Mouse (Mus musculus): ENCODE measurements around the gene Nt5c3.

The Nt5c3 gene

DNA sequence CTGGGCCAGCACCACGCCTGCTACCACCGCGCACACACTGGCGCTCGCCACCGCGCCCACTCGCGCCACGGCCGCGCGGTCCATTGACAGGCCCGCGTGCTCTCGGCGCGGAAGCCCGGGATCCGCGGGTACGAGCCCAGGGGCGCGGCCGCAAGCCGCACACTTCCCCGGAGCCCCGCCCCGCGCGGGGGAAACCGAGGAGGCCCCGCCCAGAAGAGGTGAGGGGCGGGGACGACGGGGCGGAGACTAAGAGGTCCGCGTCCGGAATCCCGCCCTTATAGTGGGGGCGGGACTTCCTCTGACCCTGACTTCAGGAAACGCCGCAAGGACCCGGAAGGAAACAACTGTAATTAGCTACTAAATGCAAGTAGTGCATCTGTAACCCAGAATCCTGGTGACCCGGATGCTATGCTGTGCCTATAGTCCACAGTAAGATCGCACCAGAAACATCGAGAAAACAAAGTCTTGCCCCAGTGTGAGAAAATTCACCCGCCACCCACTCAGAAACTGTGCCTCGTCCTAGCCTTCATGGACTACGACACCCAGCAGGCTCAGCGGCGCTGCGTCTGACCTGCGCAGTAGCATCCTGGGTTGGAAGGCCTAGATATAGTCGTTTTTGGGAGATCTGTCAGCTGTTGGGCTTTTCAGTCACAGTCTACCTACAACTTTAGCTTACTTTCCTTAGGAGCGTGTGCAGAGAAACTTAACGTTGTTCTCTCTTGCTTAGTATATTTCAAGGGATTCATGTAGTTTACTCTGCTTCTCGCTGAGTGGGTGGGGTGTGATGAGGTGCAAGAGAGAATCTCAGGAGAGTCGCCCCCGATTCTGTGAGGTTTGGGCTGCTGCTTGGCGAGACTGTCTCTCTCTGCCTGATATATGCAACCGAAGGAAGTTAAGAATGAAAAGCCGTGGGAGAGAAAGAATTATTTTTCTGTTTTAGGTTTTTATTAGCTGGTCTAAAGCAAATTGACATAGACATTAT is at the start of gene Nt5c3, which contains the start of gene Vmn1r4:
TSS of gene Nt5c3 (minus strand) at position 207 of the 982 bp plus-strand sequence.
TSS of gene Vmn1r4 (plus strand) at position 290 of the 982 bp plus-strand sequence.
- peak; percentile 73 to 84 for DNase-seq (ENCODE audit: low read depth in 1 of 2, low spot score in 2 of 2)

DNA sequence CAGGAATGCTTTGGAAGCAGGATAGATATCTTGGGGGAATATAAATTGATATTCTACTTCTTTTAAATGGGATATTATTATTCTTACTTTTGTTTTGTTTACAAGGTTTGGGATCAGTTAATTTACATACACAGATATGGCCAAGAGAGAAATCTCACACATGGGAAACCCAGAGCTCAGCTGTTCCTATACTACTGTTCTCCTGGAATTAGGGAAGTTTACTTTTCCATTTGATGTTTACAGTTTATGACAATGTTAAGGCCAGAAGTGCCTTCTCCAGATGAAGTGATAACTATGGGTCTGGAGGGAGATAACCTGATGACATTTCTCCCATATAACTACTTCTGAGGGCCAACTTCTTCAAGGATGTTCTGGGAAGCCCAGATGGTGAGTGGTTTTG is 46.2 kb upstream of the Nt5c3 start, which contains the start of gene Vmn1r5:
TSS of gene Vmn1r5 (plus strand) at position 301 of the 400 bp plus-strand sequence.
- DNase-seq (ENCODE audit: low read depth in 1 of 2, low spot score in 2 of 2), result no peak

DNA sequence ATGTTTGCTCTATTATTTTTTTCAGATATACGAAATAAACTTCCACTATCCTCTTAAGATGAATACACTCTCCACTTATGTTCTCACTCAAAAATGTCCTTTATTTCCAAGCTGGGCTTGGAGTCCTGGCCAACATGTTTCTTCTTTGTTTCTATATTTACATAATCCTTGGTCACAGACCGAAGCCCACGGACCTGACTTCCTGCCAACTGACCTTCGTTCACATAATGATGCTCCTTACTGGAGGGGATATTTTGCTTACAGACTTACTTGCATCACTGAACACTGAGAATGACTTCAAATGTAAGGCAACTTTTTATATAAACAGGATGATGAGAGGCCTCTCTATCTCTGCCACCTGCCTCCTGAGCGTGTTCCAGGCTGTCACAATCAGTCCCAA is 32.7 kb upstream of the Nt5c3 start:
- DNase-seq (ENCODE audit: low read depth in 1 of 2, low spot score in 2 of 2), result no peak

DNA sequence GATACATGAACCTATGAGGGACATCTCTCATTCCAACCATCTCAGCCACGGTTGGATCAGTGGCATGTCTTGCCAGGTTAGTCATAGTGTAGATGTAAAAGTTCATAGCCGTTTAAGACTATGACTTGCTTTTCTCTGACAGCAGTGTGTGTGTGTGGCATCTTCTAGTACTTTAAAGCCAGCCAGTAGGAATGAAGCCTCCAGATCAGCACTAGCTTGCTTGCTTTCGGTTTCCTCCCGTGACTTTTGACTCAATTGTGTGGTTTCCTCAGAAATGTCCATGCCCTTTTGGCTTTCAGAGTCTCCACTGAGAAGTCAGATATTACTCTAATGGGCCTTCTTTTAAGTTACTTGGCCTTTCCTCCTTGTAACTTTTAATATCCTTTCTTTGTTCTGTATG is 10.6 kb upstream of the Nt5c3 start:
- no peak for DNase-seq (ENCODE audit: low read depth in 1 of 2, low spot score in 2 of 2)

DNA sequence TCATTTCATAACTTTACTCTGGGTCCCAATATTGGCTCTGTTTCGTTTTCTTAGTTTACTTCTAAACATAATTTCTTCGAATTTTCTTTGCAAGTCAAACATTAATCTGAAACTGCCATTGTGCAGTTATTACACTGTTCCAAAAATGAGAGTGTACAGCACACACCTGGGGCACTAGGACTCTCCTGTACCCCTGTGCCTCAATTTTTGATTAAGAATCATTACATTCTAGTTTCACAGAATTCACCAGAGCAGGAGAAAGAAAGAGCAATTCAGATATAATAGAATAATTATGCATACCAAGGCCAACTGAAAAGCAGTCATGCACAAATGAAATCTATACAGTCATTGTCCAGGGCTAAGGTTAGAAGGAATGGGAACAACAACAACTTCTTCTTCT is 8.7 kb upstream of the Nt5c3 start:
- no peak for DNase-seq (ENCODE audit: low read depth in 1 of 2, low spot score in 2 of 2)

DNA sequence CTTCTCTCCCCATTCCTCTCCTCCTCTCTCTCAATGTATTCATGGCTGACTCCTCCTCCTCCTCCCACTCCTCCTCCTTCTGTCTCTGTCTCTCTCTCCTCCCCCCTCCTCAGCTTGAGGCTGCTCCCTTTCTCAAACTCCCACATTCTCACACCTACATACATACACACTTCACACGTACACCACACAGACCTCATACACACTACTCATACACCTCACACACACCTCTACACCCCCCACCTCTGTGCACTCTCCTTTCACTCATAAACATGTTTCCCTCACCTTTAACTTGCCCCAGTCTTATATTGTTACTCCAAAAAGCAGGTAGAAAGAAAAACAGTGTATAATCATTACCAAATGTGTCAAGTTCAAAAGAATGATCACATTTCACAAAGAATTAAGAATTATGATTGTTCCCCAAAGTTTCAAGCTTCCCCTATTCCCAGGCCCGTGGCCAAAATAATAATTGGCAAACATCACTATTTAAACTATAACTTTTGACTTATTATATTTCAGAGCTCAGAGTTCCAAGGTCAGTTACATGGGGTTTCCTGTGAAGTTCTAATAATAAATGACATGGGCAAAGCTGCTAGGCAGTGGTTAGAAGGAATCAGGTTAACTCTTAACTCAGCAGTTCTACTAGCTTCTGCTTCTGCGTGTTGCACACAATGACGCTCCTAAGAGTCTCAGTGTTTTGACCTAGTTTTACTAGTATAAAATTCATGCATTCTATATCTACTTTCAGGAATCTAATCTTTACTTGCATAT is 8.1 kb upstream of the Nt5c3 start:
- no peak for DNase-seq (ENCODE audit: low read depth in 1 of 2, low spot score in 2 of 2)

DNA sequence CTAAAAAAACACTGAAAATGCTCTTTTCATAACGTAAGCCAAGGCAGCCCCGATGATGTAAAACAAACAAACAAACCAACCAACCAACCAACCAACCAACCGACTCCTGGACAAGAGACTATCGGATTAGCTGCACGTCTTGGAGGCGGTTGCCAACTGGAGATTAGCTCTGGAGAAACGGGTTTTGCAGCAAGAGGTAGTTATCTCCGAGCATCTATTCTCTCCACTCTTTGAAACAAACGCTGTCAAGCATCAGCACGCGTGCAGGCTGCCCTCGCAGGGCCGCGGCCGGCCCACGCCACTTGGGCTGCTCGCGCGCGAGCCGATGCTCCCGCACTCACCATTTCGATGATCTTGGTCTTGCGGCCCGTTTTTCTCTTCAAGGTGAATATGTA is 404 bp downstream of the Nt5c3 start:
- DNase-seq (ENCODE audit: low read depth in 1 of 2, low spot score in 2 of 2), result no peak

DNA sequence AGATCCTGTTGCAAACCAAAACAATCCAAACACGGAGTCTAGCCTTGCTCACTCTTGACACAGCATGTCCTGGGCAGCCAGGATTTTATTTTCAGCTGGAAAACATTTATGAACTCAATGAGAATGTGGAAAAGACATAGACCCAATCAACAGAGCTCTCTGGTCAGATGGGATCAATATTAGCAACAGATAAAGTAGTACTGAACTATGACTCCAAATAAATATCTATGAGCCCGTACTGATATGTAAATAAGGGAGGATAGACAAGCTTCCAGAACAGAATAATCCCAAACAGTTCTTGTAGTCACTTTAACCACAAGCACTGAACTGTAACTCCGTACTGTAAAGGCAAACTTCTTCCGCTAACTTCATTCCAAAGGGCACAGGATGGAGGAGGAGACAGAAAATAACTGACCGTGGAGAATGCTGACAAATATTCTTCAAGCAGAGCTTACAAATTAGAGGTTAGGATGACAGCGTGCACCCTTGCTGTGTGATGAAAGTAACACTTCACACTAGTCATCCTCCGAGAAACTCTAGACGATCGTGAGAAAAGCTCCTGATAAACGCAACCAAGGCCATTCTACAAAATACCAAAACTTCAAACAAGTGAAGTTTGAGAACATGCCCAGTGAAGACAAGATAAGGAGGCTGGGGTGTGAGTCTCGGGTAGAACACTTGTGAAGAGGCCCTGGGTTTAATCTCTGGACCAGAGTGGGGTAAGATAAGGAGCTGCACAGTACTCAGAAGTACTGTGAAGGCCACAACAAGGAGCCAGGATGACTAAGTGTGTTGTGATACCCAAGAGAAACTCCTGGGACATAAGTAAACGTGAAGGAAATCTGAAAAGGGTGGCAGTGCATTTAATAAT is 3.3 kb downstream of the Nt5c3 start:
- no peak for DNase-seq (ENCODE audit: low read depth in 1 of 2, low spot score in 2 of 2)

DNA sequence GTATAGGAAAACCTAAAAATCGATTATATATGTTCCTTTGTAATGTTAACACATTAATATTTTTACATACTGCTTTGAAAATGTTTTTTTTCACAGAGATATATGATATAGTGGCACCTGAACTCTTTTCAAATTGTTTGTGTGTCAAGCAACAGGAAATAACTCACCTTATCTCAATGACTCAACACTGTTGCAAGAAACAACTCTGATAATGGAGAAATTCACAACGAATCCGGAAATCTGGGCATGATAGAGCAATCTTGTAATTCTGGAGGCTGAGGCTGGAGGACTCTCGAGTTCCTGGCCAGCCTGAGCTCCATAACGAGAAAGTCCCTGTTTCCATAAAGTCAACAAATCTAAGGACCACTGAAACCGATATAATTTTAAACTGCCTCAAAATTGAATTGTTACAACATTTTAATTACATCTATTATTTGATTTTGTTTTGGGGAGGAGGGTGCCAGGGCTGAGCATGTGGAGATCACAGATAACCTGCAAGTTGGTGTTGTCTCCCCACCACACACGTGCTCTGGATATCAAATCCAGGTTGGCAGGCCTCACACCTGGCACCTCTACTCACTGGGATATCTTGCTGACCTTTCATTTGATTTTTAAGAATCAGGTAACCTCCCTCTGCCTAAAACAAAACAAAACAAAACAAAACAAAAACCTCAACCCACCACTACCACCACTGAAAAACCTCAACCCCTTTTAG is 4.2 kb downstream of the Nt5c3 start:
- DNase-seq (ENCODE audit: low read depth in 1 of 2, low spot score in 2 of 2), result no peak

DNA sequence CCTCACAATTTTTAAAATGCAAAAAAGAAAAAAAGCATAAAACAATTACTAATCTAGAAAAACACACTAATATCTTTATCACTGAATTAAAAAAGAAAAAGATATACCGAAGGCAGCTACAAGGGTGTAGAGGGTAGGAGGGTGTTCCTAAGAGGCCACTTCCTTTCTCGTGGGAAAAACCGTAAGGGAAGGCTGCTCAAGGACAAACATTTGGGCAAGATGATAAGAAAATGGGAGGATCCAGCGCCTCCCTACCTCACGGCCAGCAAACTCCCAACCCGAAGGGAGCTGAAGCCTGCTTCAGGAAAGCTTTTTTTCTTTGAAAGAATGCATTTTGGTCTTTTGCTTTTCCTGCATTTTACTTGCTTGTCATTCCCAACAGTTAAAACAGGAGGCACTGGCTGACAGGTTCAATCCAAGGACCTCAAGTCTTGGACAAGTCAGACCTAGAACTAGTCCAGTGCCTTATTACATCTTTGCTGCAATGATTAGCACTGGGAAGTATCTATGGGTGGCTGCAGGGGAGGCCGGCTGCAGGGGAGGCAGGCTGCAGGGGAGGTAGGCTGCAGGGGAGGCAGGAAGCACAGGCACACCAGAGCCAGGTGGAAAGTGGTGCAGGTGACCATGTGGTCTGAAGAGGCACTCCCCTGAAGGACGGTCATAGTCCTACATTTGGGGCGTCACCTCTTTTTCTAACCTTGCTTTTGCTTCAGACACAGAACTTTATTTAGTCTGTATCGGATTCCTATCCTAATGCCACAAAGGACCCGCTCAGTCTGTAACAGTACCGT is 6.0 kb downstream of the Nt5c3 start:
- no peak for DNase-seq (ENCODE audit: low read depth in 1 of 2, low spot score in 2 of 2)

DNA sequence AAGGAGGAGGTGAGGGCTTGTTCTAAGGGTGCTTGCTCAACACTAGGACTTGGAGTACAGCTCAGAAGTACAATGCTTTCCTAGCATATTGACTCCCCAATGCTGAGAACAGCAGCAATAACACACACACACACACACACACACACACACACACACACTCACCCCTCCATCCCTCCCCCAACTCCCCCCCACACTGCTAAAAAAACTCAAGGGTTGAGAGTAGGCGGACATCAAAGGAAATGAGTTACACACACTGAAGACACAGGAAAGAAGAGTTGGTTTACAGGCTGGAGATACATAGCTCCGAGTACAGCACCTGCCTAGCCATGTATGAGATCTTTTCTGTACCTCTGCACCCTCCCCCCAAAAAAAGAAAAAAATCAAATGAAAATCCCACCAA is 7.5 kb downstream of the Nt5c3 start:
- DNase-seq (ENCODE audit: low read depth in 1 of 2, low spot score in 2 of 2), result no peak

DNA sequence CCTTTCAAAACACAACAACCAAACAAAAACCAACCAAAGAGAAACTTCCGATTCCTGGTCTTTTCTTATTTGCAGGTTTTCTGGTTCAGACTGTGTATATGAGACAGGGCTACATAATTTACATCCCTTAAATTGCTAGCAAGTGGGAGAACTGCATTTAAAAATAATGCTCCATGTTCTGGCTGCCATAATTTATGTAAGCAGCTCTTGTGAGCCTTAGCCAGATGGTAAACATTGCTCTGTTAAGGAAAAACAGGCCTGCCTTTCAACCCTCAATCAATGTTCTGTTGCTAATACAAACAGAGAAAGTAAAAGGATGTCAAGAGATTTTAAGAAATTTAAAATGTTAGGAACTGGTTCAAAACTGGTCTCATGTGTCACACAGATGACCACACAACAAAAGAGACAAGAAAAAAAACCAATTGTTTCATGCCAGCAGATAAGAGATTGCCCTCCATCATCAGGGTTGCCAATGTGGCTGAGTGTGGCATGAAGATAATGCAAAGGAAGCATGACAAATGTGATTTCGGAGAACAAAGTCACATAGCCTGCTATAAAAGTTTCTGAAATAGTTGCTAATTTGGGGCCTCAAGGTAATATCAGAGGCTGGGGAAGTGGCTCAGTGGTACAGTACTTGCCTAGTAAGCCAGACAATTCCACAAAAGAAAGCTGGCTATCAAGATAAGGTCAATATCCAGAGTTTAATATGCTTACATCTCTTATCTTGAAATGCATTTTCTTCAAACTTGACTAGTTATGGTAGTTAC is 10.5 kb downstream of the Nt5c3 start:
- no peak for DNase-seq (ENCODE audit: low read depth in 1 of 2, low spot score in 2 of 2)

DNA sequence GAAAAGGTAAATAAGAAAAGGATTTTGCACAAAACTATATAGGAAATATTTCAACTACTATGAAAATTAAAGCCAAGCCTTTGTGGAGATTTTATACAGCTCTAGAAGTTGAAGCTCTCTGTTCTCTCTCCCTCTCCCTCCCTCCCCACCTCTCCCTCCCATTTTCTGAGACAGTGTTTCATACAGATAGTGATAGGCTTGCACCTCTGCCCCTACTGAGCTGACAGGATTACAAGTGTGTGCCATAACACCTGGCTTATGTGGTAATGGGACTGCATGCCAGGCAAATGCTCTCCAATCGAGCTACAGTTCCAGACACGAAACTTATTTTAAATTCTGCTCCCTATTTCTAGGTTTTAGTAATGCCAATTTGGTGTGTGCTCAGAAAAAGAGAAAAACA is 12.8 kb downstream of the Nt5c3 start:
- DNase-seq (ENCODE audit: low read depth in 1 of 2, low spot score in 2 of 2), result no peak

DNA sequence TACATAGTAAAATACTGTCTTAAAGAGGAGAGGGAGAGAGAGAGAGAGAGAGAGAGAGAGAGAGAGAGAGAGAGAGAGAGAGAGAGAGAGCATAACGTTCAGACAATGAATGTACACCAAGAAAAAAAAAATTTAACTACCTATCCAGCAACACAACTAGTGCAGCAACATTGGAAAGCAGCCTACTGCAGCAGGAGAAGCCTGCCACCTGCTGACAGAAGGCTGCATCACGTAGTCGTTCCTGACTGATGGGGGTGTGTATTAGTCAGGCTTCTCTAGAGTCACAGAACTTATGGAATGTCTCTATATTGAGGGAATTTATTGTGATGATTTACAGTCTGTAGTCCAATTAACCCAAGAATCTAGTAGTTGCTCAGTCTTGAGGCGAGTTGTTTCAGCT is 14.8 kb downstream of the Nt5c3 start:
- peak in 1 of 2 experiments; percentile 6 for DNase-seq (ENCODE audit: low read depth in 1 of 2, low spot score in 2 of 2)

DNA sequence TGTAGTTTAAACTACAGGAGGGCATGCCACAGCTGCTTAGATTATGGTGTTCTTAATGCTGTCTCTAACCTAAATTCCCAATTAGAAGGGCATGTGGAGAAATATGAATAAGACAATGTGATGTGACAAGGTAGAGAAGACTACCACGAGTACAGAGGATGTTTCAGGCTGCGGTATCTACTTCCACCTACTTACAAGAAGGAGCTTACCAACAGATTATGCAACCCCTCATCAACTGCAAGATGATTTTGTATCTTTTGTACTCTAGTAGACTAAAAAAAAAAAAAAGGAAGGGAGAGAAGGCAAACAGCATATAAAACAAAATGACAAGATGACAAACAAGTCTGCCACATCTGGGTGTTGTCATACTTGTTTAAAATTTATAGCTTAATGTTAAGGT is 15.3 kb downstream of the Nt5c3 start:
- no peak for DNase-seq (ENCODE audit: low read depth in 1 of 2, low spot score in 2 of 2)

DNA sequence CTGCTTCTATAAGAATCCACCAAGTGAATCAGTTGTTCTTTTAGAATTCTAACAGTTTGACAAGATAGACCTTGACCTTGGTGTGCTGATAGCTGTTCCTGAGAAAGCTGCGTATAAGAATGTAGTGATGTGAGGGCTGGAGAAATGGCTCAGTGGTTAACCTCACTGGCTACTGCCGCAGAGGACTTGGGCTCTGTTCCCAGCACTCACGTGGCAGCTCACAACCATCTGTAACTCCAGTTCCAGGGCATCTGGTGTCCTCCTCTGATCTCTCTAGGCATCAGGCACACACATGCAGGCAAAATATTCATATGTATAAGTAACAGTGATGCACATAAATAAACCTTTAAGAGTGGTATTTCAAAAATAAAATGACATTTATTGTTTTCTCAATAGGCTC is 15.8 kb downstream of the Nt5c3 start:
- no peak for DNase-seq (ENCODE audit: low read depth in 1 of 2, low spot score in 2 of 2)

DNA sequence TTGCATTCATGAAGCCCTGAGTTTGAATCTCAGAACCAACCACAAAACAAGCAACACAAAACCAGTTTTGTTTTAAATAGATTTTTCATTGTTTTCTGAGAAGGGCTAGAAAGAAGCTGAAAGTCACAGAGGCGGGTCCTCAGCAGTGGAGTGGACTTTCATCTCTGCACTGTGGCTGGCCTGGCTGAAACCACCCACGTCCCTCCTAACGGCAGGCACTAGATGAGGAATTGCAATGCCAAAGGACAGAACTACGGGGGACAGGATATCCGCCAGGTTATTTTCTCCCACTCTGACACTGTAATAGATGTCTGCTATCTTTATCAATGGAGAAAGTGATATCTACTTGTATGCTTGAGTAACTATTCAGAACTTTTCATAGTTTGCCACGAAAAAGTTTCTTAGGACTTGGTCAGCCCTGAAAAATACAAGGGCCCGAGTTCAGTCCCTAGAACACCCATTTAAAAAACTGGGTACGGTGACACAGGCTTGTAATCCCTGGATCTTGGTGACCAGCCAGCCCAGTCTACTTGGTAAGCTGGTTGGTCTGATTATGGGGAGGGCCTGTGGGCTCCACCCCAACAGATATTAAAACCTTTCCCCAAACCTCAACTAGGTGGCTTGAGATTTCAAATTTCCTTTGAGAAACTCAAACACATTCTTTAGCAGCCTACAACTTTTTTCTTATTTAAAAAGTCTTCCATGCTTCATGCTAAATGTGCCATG is 17.4 kb downstream of the Nt5c3 start:
- DNase-seq (ENCODE audit: low read depth in 1 of 2, low spot score in 2 of 2), result no peak

DNA sequence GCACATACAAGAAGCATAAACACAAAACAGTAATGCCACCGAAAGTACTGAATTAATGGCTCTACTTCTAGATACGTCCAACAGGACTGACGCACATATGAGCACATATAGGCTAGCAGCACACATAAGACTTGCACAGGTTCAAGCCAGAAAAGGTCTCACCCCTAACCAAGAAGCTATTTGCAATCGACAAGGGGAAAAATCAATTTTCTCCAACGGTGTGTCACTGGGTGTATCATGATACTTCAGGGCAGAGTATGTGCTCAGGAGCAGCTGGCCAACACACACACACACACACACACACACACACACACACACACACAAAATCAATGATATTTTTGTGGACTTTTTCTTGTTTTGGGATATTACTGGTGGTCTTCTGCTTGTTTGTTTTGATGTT is 18.2 kb downstream of the Nt5c3 start:
- no peak for DNase-seq (ENCODE audit: low read depth in 1 of 2, low spot score in 2 of 2)
